Mouse (Mus musculus) C2C12 (cell line): Measurements from ENCODE around the gene Bdnf.

Experiments
- CEBPB ChIP-seq: IDR thresholded peaks from one replicate; pipeline ENCODE4 v1.6.1; 2011; ENCODE audit warnings: low read depth, mild to moderate bottlenecking, control low read depth, moderate library complexity
- CTCF ChIP-seq: IDR thresholded peaks from one replicate; pipeline ENCODE4 v1.5.1; 2011; ENCODE audit not compliant: control insufficient read depth, insufficient read depth, insufficient read length
- MAX ChIP-seq: IDR thresholded peaks from one replicate; pipeline ENCODE4 v1.6.1; 2011; ENCODE audit warnings: mild to moderate bottlenecking, control low read depth
- MYOD1 ChIP-seq: IDR thresholded peaks from one replicate; pipeline ENCODE4 v1.6.1; 2011; ENCODE audit warnings: low read depth; ENCODE audit not compliant: control insufficient read depth, insufficient read length
- MYOG ChIP-seq: IDR thresholded peaks from one replicate; pipeline ENCODE4 v1.6.1; 2011; ENCODE audit not compliant: control insufficient read depth, insufficient read length; ENCODE audit errors: extremely low read depth
- USF1 ChIP-seq: IDR thresholded peaks from one replicate; pipeline ENCODE4 v1.6.1; 2011; ENCODE audit warnings: low read depth, mild to moderate bottlenecking, control low read depth, moderate library complexity

DNA sequence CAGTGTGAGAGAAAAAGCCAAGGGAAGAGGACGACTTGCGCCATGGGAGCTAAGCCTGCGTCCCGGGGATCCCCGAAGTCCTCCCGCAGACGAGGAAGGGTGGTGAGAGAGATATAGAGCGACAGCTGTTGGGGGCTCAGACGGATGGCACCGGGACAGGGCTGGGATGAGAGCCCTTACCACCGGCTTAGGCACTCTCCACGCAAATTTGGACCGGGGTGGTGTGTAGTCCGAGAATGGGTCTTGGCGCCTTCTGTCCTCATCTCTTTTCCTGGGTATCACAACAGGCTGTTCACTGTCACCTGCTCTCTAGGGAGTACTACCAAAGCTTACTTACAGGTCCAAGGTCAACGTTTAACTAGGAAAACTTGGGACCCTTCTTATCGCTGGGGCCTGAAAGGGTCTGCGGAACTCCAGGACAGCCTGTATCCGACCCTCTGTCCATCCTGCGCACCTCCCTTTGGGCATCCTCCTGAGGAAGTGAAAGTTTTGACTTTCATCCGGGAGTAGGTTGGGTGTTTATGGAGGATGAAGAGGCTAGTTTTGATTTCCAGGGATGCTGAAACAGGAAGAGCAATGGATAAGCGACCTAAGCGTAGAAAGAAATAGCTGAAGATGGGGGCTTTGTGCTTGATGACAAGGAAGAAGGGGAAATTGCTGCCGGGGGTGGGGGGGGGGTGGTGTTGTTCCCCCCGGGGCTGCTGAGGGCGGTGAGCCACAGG is 19.8 kb downstream of the Bdnf start:
- TF ChIP-seq MAX: no peak
- peak; percentile 11 for TF ChIP-seq MYOD1
- TF ChIP-seq CTCF: no peak
- TF ChIP-seq USF1: no peak
- TF ChIP-seq CEBPB: no peak
- TF ChIP-seq MYOG: no peak
